Mouse (Mus musculus) urinary bladder, postnatal 4 days (tissue): ENCODE measurements around the gene Gm20661.

Experiments
- DNase-seq, 2 experiments: peaks; one replicate each; pipeline ENCODE4 v3.0.0; 2021 to 2022; ENCODE audit warnings: low spot score in 2 of 2

The Gm20661 gene

GRCm38 (mm10) chr9:107982681-107983346, at the start of gene Gm20661:
TSS of gene Gm20661 (plus strand) at chr9:107983058.
- peak; percentile 83 to 84 for DNase-seq

GRCm38 (mm10) chr9:107934146-107934545, 48.7 kb upstream of the Gm20661 start:
- no peak for DNase-seq

GRCm38 (mm10) chr9:107935374-107935773, 47.5 kb upstream of the Gm20661 start, which contains the start of gene Camkv:
TSS of gene Camkv (plus strand) at chr9:107935674.
- DNase-seq = no peak

- no peak for DNase-seq
Measured at GRCm38 (mm10) chr9:107935790-107936214, 47.1 kb upstream of the Gm20661 start.

GRCm38 (mm10) chr9:107936215-107936822, 46.5 kb upstream of the Gm20661 start:
- no peak for DNase-seq

- DNase-seq = no peak
Measured at GRCm38 (mm10) chr9:107936831-107937230, 46.0 kb upstream of the Gm20661 start.

GRCm38 (mm10) chr9:107947241-107948194, 35.3 kb upstream of the Gm20661 start:
- DNase-seq = no peak

- DNase-seq = no peak
Measured at GRCm38 (mm10) chr9:107949184-107949921, 33.5 kb upstream of the Gm20661 start.

GRCm38 (mm10) chr9:107949922-107950235, 33.0 kb upstream of the Gm20661 start, which contains the start of gene Traip:
TSS of gene Traip (plus strand) at chr9:107950136.
- DNase-seq = no peak

GRCm38 (mm10) chr9:107950460-107951355, 32.1 kb upstream of the Gm20661 start:
- peak; percentile 85 to 94 for DNase-seq

- no peak for DNase-seq
Measured at GRCm38 (mm10) chr9:107955613-107956289, 27.1 kb upstream of the Gm20661 start.

GRCm38 (mm10) chr9:107957141-107957540, 25.7 kb upstream of the Gm20661 start:
- DNase-seq = no peak

GRCm38 (mm10) chr9:107959896-107960295, 23.0 kb upstream of the Gm20661 start:
- no peak for DNase-seq

- DNase-seq = no peak
Measured at GRCm38 (mm10) chr9:107960928-107961327, 21.9 kb upstream of the Gm20661 start.

- DNase-seq = no peak
Measured at GRCm38 (mm10) chr9:107961351-107961762, 21.5 kb upstream of the Gm20661 start.

GRCm38 (mm10) chr9:107961881-107962280, 21.0 kb upstream of the Gm20661 start:
- no peak for DNase-seq

GRCm38 (mm10) chr9:107962916-107963315, 19.9 kb upstream of the Gm20661 start:
- no peak for DNase-seq

- peak; percentile 73 to 90 for DNase-seq
Measured at GRCm38 (mm10) chr9:107963700-107964099, 19.2 kb upstream of the Gm20661 start.

- no peak for DNase-seq
Measured at GRCm38 (mm10) chr9:107964681-107965080, 18.2 kb upstream of the Gm20661 start.

- DNase-seq = no peak
Measured at GRCm38 (mm10) chr9:107966676-107967075, 16.2 kb upstream of the Gm20661 start.
